Mouse (Mus musculus) layer of hippocampus, adult 8-10 months (tissue): ENCODE data around the gene Lonp2. TPM values are rescaled to one million over a fixed set of nuclear protein-coding genes. Genes with fewer than 3 reads are reported as not detected.

Experiments
- DNase-seq, 2 experiments: peaks; one replicate each; pipeline ENCODE4 v3.0.0; 2022; ENCODE audit warnings: low spot score in 2 of 2
- total RNA-seq, 4 experiments: library from RNA; stranded (reverse); gene quantifications; 2 replicates each; pipeline ENCODE4 v1.2.4; 2022

Lonp2 gene
- total RNA-seq, 4 experiments from 2014 or later: 79.2 to 87.2 (median 80.7) TPM

GRCm38 (mm10) chr8:86712594-86712993 lies 88.8 kb downstream of the Lonp2 start:
- no peak for DNase-seq

DNA sequence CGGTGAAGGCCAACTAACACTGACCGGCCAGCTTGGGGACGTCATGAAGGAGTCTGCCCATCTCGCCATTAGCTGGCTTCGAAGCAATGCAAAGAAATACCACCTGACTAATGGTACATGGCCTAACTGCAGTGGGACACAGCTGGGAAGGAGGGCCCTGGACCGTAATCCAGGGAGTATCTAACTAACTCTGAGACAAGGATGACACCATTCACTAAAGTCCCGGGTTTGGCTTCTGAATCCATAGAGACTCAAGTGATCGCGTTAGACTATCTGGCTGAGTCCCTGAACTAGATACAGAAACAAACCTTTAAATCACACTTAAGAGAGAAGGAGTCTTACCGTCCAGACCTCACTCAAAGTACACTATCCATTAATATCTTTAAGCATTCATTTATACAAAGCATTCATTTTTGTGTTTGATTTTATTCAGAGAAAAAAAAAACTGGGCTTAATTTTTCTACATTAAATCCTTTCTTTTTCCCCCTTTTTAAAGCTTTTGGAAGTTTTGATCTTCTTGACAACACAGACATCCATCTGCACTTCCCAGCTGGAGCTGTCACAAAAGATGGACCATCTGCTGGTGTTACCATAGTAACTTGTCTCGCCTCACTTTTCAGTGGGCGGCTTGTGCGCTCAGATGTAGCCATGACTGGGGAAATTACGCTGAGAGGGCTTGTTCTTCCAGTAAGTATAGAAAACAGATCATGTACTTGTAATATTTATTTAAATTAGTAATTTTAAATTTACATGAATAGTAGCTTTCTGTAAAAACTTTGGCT lies 89.8 kb downstream of the Lonp2 start:
- peak; percentile 86 to 89 for DNase-seq

DNA sequence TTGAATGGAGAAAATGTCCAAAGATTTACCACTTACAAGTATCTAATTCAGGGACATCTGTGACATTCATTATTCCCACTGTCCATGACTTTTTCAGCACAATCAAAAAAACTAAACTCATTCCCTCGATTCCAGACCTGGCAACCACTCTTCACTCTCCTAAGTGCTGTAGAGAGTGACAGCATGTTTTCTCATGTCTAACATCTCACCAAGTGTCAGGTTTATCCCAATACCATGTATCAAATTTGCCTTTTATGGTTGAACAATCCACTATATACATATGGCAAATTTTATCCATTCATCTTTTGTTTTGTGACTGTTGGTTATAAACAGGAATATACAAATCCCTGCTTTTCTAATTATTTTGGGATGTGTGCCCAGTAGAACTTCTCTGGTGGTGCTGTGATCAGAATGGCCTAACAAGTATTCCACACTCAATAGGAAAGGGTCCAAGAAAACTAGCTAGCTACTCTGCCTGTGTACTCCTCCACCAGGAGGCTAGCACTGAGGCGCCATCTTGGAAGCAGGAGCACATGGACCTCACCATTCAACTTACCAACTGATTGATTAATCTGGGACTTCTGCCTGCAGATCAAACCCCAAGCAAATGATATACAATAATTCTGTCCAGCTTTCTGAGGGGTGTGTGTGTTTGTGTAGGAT lies 94.6 kb downstream of the Lonp2 start:
- no peak for DNase-seq

GRCm38 (mm10) chr8:86719368-86719767 lies 95.5 kb downstream of the Lonp2 start:
- no peak for DNase-seq

DNA sequence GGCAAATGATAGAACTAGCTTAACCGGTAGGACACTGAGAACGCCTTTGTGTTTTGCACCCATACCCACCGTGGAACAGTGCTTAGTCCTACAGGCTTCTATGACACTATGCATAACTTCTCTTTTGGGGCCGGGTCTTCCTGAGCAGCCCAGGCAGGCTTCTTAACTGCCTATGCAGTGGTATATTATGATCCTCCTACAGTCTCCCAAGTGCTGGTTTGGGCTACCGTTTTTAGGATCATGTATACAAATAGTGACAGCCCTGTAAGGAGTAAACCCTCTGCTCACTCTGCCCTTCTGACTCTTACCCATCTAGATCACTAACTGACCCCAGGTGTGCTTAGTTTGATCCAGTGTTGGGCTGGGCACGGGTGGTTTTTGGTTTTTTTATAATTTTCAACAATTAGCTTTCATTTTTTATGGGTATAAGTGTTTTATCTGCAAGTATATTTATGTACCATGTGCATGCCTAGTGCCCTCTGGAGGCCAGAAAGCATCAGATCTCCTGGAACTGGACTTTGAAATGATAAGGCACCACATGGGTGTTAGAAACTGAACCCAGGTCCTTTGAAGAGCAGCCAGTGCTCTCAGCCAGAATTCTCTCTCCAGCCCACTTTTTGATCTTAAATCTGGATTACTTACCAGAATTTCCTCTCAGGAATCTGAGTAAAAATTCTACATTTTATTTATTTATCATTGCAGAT lies 97.1 kb downstream of the Lonp2 start:
- no peak for DNase-seq

DNA sequence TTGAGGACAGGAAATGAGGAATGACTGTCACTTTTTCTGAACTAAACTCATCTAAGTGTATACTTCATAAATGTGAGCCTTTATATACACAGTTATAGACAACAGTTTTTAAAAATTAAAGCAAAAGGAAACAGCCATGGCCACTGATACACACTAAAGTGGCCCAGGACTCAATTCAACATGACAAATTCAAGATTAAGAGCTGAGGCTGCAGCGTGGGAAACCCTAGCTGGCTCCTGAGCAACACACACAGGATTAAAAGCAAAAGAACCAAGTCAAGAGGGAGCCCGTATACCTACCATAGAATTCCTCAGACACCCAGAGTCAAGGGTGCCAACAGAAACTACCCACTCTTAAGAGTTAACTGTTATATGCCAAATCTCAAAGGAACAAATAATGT lies 97.6 kb downstream of the Lonp2 start:
- DNase-seq: no peak

DNA sequence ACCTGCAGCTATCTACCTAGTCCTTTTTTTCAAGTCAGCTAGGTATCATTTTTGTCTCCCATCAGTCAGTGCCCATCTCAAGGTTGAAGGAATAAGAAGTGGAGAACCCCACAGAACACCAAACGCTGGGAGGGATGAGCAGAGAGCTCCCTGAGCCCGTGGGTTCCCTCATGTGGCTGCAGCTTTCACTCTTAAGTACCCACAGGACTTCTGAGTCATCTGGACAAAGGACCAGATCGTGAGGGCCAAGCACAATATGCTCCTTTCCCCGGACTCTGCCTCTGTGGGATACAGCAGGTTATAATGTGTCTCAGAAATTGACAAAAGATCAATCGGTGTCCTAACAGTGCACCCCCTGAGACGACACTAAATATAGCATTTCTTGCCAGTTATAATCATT lies 103.1 kb downstream of the Lonp2 start:
- DNase-seq: no peak

- no peak for DNase-seq
Measured at GRCm38 (mm10) chr8:86728224-86728950, 104.5 kb downstream of the Lonp2 start.

- no peak for DNase-seq
Measured at GRCm38 (mm10) chr8:86730303-86730702, 106.5 kb downstream of the Lonp2 start.

- DNase-seq: no peak
Measured at GRCm38 (mm10) chr8:86730860-86731259, 107.0 kb downstream of the Lonp2 start.

DNA sequence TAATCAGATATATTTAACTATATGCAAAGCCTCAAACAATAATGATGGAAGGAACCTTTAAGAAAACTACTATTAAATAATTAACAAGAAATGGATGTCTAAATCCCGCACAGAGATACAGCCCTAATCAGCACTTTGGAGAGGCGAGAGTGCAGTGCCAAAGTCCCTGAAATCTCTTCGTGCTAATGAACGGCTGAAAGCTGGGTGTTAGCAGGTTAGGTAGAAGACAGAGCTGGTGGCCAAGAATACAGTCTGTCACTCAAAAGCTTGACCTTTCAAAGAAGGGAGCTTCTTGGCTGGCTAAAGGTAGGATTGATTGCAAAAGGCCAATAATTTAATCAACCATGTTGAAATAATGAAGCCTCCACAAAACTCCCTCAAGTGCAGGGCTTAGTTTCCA lies 110.3 kb downstream of the Lonp2 start:
- no peak for DNase-seq

DNA sequence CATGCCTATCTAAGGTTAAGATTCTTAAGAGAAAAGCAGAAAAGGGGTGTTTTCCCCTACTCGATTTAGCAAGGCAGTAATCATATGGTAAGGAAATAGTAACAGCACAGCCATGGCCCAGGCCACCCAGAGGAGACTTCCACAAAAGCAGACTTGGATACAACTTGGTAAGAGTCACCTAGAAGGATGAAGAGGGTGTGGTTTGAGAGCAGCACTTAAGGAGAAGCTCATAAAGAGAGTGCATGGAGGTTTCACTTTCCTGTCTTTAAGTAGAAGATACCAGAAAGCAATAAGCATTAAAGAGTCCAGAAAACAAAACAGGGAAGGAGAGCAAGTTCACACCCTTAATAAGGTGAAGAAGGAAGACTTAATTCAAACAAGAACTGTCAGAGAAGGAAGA lies 111.1 kb downstream of the Lonp2 start:
- DNase-seq: no peak

- DNase-seq: no peak
Measured at GRCm38 (mm10) chr8:86735446-86736111, 111.7 kb downstream of the Lonp2 start.

DNA sequence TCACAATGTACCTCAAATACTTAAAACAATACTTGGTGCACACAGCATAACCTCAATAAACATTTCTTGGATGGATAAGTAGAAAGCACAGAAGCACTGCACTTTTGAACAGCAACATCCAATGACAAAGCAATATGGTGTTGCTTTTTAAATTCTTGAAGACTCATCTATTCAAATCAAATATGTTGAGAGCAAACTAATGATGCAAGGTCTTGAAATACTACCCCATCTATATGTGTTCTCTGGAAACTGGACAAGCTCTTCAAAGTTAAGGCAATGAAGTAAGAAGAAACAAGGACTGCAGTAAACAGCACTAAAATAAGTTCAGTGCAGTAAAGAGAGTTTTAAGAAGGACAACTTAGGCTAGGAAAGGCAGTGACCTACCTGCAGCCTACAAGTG lies 117.1 kb downstream of the Lonp2 start:
- DNase-seq: no peak

- no peak for DNase-seq
Measured at GRCm38 (mm10) chr8:86741627-86742026, 117.8 kb downstream of the Lonp2 start.

- no peak for DNase-seq
Measured at GRCm38 (mm10) chr8:86742605-86743345, 118.9 kb downstream of the Lonp2 start.

GRCm38 (mm10) chr8:86744313-86745220 lies 120.7 kb downstream of the Lonp2 start:
- DNase-seq: no peak

DNA sequence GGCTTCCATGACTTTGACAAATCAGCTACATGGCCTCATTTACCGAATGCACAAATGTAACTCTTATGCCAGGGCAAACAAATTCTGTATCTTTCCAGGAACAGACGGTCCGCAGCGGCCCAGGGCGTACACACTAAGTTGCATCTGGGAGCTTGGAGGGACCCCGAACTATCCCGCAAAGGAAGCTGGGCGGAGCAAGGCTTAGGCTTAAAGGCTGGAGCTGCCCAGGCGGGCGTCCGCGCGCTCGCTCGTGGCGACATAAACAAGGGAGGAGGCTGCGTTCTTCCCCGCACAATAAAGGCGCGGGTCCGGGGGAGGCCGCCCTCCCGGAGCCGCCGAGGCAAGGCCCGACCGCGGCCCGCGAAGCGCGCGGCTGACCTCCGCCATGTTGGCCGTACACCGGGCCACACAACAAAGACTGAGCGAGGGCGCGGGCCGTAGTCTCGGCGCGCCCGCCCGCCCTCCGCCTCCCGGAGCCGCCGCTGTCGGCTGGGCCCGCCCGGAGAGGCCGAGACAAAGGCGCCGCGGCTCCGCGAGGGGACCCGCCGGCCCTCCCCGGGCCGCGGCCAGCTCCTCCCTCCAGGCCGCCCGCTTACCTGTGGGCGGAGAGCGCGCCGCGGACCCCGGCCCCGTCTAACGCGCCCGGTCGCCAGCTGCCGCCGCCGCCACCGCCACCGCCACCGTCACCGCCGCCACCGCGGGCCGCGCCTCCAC lies 121.5 kb downstream of the Lonp2 start, which contains the start of the genes Gm10638 and Siah1a:
Gm10638 (plus strand) TSS at position 479 of the 714 bp plus-strand sequence.
Siah1a (minus strand) TSS at position 714 of the 714 bp plus-strand sequence.
- DNase-seq: peak in 1 of 2 experiments; percentile 63
